Mouse (Mus musculus): ENCODE data around the gene Smoc2. TPM values are rescaled to one million over a fixed set of nuclear protein-coding genes. Genes with fewer than 3 reads are reported as not detected.

The Smoc2 gene
- polyA plus RNA-seq, 2 experiments from 2014 or later, result not detected

DNA sequence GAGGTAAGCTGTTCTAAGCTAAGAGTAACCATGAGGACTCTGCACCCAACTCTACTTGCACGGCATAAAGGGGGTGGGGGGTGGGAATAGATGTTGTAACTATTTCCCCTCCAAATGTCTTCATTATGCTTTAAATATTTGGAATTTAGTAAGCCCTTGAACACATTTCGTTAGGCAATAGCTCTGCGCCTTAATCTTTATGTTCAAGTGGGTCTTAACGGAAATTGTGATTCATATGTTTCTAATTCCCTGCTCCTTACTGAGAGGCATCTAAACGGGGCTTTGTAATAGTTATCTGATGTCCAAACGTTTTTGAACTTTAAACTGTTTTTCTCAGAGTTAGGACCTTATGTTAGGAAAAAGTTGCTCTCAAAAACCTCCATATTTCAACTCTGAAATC, 147.2 kb downstream of the Smoc2 start:
- ATAC-seq, result no peak

DNA sequence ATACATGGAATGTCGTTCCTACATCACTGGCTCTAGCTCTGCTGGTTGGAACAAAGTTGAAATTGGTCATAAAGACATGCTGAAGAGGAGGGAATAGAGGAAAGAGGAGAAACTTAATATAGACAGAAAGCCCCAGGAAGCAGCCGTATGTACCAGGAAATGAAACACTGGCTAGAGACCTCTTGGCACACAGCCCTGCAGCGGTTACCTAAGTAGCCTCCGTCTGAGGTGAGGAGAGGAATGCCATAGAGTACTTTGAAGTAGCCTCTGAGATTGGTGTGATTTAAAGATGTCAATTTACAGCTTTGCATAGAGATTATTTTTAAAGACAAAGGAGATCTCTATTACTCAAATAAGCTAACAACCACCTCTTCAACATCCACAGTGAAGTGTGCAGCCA, 155.4 kb downstream of the Smoc2 start:
- ATAC-seq, result no peak

DNA sequence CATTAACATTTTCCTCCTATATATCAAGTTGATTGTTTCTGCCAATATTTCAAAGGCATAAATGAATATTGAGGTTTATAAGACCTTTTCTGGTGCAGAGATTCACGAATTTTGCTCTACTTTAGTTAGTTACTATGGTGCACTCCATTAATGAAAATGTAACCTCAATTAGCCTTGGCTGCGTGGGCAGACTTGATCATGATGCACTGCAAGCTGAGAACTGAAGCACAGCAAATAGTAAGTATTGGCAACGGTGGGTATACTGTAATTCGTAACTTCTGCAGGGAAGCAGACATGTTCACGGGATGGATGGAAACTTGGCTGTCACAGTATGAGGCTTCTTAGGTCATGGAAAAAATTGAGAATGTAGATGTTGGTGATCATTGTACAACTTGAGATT, 166.3 kb downstream of the Smoc2 start:
- no peak for ATAC-seq

DNA sequence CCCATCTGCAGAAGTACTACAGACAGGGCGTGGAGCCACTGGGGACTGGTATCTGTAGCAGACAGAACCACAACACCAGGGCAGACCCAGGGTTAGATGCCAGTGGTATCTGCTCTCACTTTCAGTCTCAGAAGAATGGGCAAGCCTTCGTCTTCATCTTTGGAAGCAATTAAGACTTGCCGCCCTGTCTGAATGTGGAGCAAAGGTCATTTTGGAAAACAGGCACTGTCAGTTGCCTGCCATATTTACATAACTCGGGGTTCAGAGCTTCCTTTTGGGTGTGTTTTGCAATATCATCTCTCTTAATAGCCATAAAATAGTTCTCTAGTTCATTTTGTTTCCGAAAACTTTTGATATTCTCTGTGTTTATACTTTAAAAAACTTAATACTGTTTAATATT, 168.0 kb downstream of the Smoc2 start:
- no peak for ATAC-seq

Other genes with a start within 250 kb of the Smoc2 start
- not detected for gene Gm7358, start 220.0 kb upstream of the Smoc2 start, polyA plus RNA-seq (2017; shearing (Covaris generic))
- not detected for gene Dact2, start 75.2 kb upstream of the Smoc2 start, polyA plus RNA-seq (2017; shearing (Covaris generic))